Mouse (Mus musculus): ENCODE data around the gene Tpcn2.

The Tpcn2 gene

DNA sequence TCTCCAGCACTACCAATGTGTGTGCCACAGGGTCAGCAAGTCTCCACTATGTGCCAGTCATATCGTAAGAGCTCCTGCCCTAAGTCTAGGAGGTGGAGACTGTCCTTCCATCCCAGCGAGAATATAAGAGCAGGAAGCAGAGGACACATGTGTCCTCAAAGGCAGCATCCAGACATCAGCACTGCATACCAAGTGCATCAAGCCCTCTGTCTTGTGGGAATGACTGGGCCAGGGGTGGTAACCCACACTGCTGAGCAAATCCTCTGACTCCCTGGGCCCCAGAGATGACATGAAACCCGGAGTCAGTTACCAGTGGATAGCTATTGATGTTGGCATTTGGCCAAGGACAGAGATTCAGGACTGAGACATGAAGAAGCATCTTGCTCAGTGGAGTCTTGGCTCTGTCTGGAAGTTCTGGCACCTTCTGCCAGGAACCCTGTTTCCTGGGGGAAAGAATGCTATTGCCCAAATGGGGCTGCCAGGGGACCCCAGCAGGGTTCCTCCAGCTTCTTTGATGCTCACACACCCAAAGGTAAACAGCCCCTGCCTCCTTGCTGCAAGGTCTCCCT is 140.2 kb downstream of the Tpcn2 start:
- DNase-seq = no peak

DNA sequence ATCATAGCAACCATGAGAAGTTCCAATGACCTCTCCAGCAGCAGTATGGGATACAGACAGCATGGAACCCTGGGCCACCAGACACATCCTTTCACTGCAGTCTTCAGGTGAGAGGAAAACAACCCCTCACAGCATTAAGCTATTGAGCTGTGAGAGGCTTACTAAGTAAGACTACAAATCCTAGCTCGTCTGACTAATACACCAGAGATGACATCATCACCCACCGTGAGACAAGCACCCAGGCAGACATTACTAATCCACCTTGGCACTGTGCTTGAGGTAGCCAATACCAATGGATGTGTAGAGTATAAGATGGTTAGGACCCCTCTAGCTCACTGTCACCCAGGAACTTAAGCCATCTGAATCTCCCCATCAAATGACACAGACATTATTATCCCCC is 143.2 kb downstream of the Tpcn2 start:
- DNase-seq = no peak

DNA sequence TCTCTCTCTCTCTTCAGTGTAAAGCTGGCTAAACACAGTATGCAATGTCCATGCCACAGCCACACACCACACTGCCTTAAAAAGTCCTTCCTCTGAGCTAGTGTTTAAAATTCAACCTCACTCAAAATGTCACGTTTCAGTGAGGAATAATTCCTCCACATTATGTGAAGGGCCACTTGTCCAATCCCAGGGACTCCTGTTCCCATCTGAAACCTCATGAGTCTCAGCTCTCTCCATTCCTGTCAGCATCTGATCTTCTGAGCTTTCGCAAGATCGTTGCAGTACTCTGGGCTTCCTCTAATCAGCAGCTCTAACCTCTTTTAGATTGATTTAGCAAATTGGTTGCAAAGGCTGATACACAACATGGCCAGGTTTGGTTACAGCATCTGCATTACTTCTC is 144.2 kb downstream of the Tpcn2 start:
- DNase-seq = no peak

DNA sequence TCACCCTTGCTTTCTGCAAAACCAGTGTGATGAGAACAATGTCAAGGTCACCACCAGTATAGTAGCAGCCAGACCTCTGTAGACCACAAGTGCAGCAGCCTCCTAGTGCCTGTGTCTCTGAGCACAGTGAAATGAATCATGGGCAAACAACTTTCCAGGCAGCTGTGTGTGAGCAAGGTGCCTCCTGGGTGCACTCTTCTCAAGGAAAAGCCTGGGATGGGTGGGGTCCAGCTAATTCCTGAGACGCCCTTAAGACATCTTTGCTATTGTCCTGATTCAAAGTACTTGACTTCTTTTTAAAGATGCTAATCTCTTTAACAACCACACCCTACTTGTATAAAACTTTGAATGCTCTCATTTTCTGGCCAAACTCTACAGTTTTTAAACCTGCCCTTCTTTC is 144.7 kb downstream of the Tpcn2 start:
- DNase-seq = no peak

DNA sequence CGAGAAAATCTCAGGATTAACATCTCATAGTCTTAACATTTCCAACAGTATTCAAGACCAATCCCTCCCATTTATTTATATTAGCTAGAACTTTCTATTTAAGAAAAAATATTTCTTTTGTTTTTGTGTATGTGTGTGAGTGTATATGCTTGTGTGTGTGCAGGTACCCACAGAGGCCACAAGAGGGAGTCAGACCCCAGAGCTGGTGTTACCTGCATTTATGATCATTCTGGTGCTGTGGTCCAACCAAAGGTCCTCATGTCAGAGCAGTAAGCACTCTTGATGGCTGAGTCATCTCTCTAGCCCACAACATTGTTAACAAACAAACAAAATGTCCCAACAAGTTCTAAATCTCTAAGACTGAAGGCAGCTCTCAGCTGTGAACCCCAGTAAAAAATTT is 145.9 kb downstream of the Tpcn2 start:
- DNase-seq = no peak

DNA sequence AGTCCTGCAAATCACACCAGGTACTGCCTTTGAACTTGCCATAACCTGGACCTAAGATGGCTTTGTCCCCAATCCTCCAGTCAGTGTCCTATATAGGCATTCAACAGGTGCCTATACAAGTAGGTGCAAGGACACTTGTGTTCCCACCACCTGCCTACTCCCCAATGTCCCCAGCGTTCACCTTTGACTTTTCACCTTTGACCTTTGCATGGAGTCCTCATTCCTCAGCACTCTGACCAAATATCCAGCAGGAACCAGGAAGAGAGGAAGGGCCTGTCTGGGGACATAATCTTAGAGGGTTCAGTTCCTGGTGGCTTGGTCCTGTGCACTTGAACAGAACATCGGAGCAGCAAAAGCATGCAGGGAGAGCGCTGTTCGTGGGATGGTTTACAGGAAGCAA is 147.0 kb downstream of the Tpcn2 start:
- no peak for DNase-seq
